Mouse (Mus musculus): Measurements from ENCODE around the gene Oprd1.

Gene Oprd1

GRCm38 (mm10) chr4:132078296-132078714 lies 66.0 kb downstream of the Oprd1 start:
- no peak for DNase-seq

- DNase-seq = no peak
These were observed 66.8 kb downstream of the Oprd1 start for GRCm38 (mm10) chr4:132077445-132077844.

- DNase-seq = peak; percentile 75
These were observed 67.5 kb downstream of the Oprd1 start for GRCm38 (mm10) chr4:132076480-132077405.

- DNase-seq = no peak
These were observed 68.5 kb downstream of the Oprd1 start for GRCm38 (mm10) chr4:132075796-132076195.

- DNase-seq = peak; percentile 100
These were observed 69.1 kb downstream of the Oprd1 start, which contains the start of gene Epb41 for GRCm38 (mm10) chr4:132074933-132075769. Gene Epb41 (minus strand): TSS chr4:132075321.

- DNase-seq = peak; percentile 65
These were observed 70.0 kb downstream of the Oprd1 start, which contains the start of gene Gm10300 for GRCm38 (mm10) chr4:132074077-132074932. Gene Gm10300 (plus strand): TSS chr4:132074697.

GRCm38 (mm10) chr4:132072946-132073345 lies 71.3 kb downstream of the Oprd1 start:
- DNase-seq = peak; percentile 91

- peak; percentile 55 for DNase-seq
These were observed 72.1 kb downstream of the Oprd1 start for GRCm38 (mm10) chr4:132072156-132072555.

GRCm38 (mm10) chr4:132071674-132072073 lies 72.6 kb downstream of the Oprd1 start:
- peak; percentile 69 for DNase-seq

GRCm38 (mm10) chr4:132067938-132068235 lies 76.4 kb downstream of the Oprd1 start:
- no peak for DNase-seq

GRCm38 (mm10) chr4:132067112-132067937 lies 77.0 kb downstream of the Oprd1 start:
- no peak for DNase-seq

GRCm38 (mm10) chr4:132066101-132066773 lies 78.0 kb downstream of the Oprd1 start:
- peak; percentile 95 for DNase-seq

- no peak for DNase-seq
These were observed 78.7 kb downstream of the Oprd1 start for GRCm38 (mm10) chr4:132065578-132065977.

- DNase-seq = no peak
These were observed 79.7 kb downstream of the Oprd1 start for GRCm38 (mm10) chr4:132064550-132064949.

GRCm38 (mm10) chr4:132062934-132063884 lies 81.1 kb downstream of the Oprd1 start:
- DNase-seq = peak; percentile 83

GRCm38 (mm10) chr4:132062289-132062688 lies 82.0 kb downstream of the Oprd1 start:
- DNase-seq = peak; percentile 48
